16 mouse cellular contexts compared by ENCODE assay signal in genomic region chr14:35095506-35096059, GRCm38 (mm10).
DNase-seq lines count a peak whose midpoint lies in the region; ATAC-seq lines count a peak whose summit lies in the region.
"Had no signal": no experiment of that assay in that cellular context is flagged by ENCODE, and none has a peak within 500 bp of the region (broad histone marks: within the 10 kb centered on the region; RNA-seq: fewer than 3 reads in every experiment).

No protein-coding gene starts in this region.

- ATAC-seq in heart, embryonic 16.5 days (replicated peaks; ENCODE audit: extremely low read depth, insufficient read depth, low FRiP score): peak; percentile 30
- 0 out of 2 replicates have a peak, but pooled peaks have one; percentile 12 for ATAC-seq in lung, embryonic 15.5 days (ENCODE audit: borderline replicate concordance, extremely low read depth, low FRiP score, low TSS enrichment)
- peak; percentile 70 for ATAC-seq in forebrain, embryonic 13.5 days
- ATAC-seq in intestine, embryonic 16.5 days: peak; percentile 26; the same call in 1 of the 2 replicates

- WGBS in heart, embryonic 16.5 days: 18% methylated on average over 9 of the region's 9 CpGs
- WGBS in heart, embryonic 10.5 days: 22% methylated on average over 9 of the region's 9 CpGs
- 18% methylated on average over 9 of the region's 9 CpGs for WGBS in lung, embryonic 15.5 days
- WGBS in forebrain, embryonic 13.5 days: 13% methylated on average over 9 of the region's 9 CpGs
- 38% methylated on average over 9 of the region's 9 CpGs for WGBS in intestine, embryonic 16.5 days

- H3K4me1 ChIP-seq in heart, embryonic 16.5 days (ENCODE audit: control insufficient read depth, insufficient read depth, low read length): peaks cover 4% of the 10 kb centered on the region
- 0 out of 2 replicates have a peak, but pooled peaks cover 5% of the 10 kb centered on the region for H3K4me1 ChIP-seq in heart, embryonic 10.5 days
- H3K4me1 ChIP-seq in lung, embryonic 15.5 days: no peaks in the 10 kb centered on the region
- peaks cover 22% of the 10 kb centered on the region for H3K4me1 ChIP-seq in forebrain, embryonic 13.5 days
- H3K4me1 ChIP-seq in intestine, embryonic 16.5 days (ENCODE audit: control insufficient read depth, insufficient read depth, low read length): 0 out of 2 replicates have a peak, but pooled peaks cover 2% of the 10 kb centered on the region

- H3K27ac ChIP-seq in heart, embryonic 16.5 days (ENCODE audit: low read length): no peak overlapping the region
- H3K27ac ChIP-seq in heart, embryonic 10.5 days: no peak overlapping the region
- no peak overlapping the region for H3K27ac ChIP-seq in lung, embryonic 15.5 days
- H3K27ac ChIP-seq in forebrain, embryonic 13.5 days: no peak overlapping the region
- no peak overlapping the region for H3K27ac ChIP-seq in intestine, embryonic 16.5 days (ENCODE audit: low read length)
- H3K27ac ChIP-seq: left cerebral cortex, adult 2 months had no signal

- H3K4me3 ChIP-seq in heart, embryonic 16.5 days (ENCODE audit: low read length): no peak overlapping the region
- no peak overlapping the region for H3K4me3 ChIP-seq in heart, embryonic 10.5 days
- H3K4me3 ChIP-seq in lung, embryonic 15.5 days: no peak overlapping the region
- H3K4me3 ChIP-seq in forebrain, embryonic 13.5 days: no peak overlapping the region
- no peak overlapping the region for H3K4me3 ChIP-seq in intestine, embryonic 16.5 days (ENCODE audit: low read length)
- H3K4me3 ChIP-seq: left cerebral cortex, adult 2 months had no signal

- H3K4me2 ChIP-seq in heart, embryonic 16.5 days (ENCODE audit: low read depth, low read length): no peak overlapping the region
- no peak overlapping the region for H3K4me2 ChIP-seq in lung, embryonic 15.5 days
- H3K4me2 ChIP-seq in forebrain, embryonic 13.5 days: no peak overlapping the region
- no peak overlapping the region for H3K4me2 ChIP-seq in intestine, embryonic 16.5 days (ENCODE audit: low read depth, low read length)
- H3K4me2 ChIP-seq: heart, embryonic 11.5 days had no signal

- H3K9me3 ChIP-seq in heart, embryonic 16.5 days (replicated peaks; ENCODE audit: control insufficient read depth, low read length): no peaks in the 10 kb centered on the region
- H3K9me3 ChIP-seq in heart, embryonic 10.5 days: no peaks in the 10 kb centered on the region
- no peaks in the 10 kb centered on the region for H3K9me3 ChIP-seq in lung, embryonic 15.5 days
- H3K9me3 ChIP-seq in forebrain, embryonic 13.5 days (replicated peaks): no peaks in the 10 kb centered on the region
- H3K9me3 ChIP-seq in intestine, embryonic 16.5 days (ENCODE audit: control insufficient read depth, low read length): no peaks in the 10 kb centered on the region

- H3K9ac ChIP-seq in heart, embryonic 16.5 days (ENCODE audit: low read length): no peak overlapping the region
- no peak overlapping the region for H3K9ac ChIP-seq in lung, embryonic 15.5 days
- H3K9ac ChIP-seq in forebrain, embryonic 13.5 days: no peak overlapping the region
- H3K9ac ChIP-seq in intestine, embryonic 16.5 days (ENCODE audit: low read depth, low read length): no peak overlapping the region

- DNase-seq in heart, embryonic 10.5 days (ENCODE audit: low spot score): no peak
- no peak for DNase-seq in lung, postnatal 4 days
- DNase-seq in spleen, postnatal 14 days (ENCODE audit: low spot score in 2 of 2): no peak
- no peak for DNase-seq in MN1 (ENCODE audit: low spot score)
- DNase-seq: adrenal gland, adult 8-10 months; cerebellum, postnatal 25 days; gastrocnemius, postnatal 10 days; liver; lung, adult 2 months; right cerebral cortex, postnatal 25 days had no signal

- H3K36me3 ChIP-seq in heart, embryonic 16.5 days (ENCODE audit: control insufficient read depth, insufficient read depth): no peaks in the 10 kb centered on the region
- no peaks in the 10 kb centered on the region for H3K36me3 ChIP-seq in heart, embryonic 10.5 days
- H3K36me3 ChIP-seq in lung, embryonic 15.5 days: no peaks in the 10 kb centered on the region
- no peaks in the 10 kb centered on the region for H3K36me3 ChIP-seq in forebrain, embryonic 13.5 days (ENCODE audit: poor library complexity, severe bottlenecking)
- no peaks in the 10 kb centered on the region for H3K36me3 ChIP-seq in intestine, embryonic 16.5 days (ENCODE audit: control insufficient read depth, insufficient read depth, low read length)

- no peaks in the 10 kb centered on the region for H3K27me3 ChIP-seq in heart, embryonic 16.5 days (ENCODE audit: control insufficient read depth, insufficient read depth, low read length)
- H3K27me3 ChIP-seq in heart, embryonic 10.5 days (ENCODE audit: insufficient read depth, poor library complexity, severe bottlenecking): no peaks in the 10 kb centered on the region
- no peaks in the 10 kb centered on the region for H3K27me3 ChIP-seq in lung, embryonic 15.5 days
- peaks cover 29% of the 10 kb centered on the region for H3K27me3 ChIP-seq in forebrain, embryonic 13.5 days
- no peaks in the 10 kb centered on the region for H3K27me3 ChIP-seq in intestine, embryonic 16.5 days (replicated peaks; ENCODE audit: control insufficient read depth, insufficient read depth, low read length)

Comparison
In these comparisons a context has a peak if more than half of its experiments do, and no peak if none do; other contexts are left out.
1. ATAC-seq: peak in every context shown above with its lines; median percentile 70 in forebrain, embryonic 13.5 days; 30 in heart, embryonic 16.5 days; 26 in intestine, embryonic 16.5 days; 12 in lung, embryonic 15.5 days.